Mouse (Mus musculus) kidney, adult 2 months (tissue): ENCODE measurements around the gene Asb5. TPM values are rescaled to one million over a fixed set of nuclear protein-coding genes. Genes with fewer than 3 reads are reported as not detected.

Source experiments
- DNase-seq: peaks from one replicate; pipeline ENCODE4 v3.0.0; 2021
- H3K27ac ChIP-seq: fragments of 200-500 bp; 2 replicates; pipeline ENCODE4 v1.5.1; 2012; ENCODE audit warnings: low read depth, low read length, control low read depth, inconsistent platforms; ENCODE audit not compliant: insufficient read depth
- H3K27me3 ChIP-seq: fragments of 200-500 bp; replicated peaks from 2 replicates; pipeline ENCODE4 v1.6.1; 2012; ENCODE audit warnings: mild to moderate bottlenecking, moderate library complexity, low read length, inconsistent platforms; ENCODE audit not compliant: control insufficient read depth, insufficient read depth
- H3K36me3 ChIP-seq: fragments of 200-500 bp; 2 replicates; pipeline ENCODE4 v1.6.1; 2012; ENCODE audit warnings: mild to moderate bottlenecking, moderate library complexity, low read length, inconsistent platforms; ENCODE audit not compliant: control insufficient read depth, insufficient read depth
- H3K4me1 ChIP-seq: fragments of 200-500 bp; 2 replicates; pipeline ENCODE4 v1.6.1; 2011; ENCODE audit warnings: low read length; ENCODE audit not compliant: control insufficient read depth, insufficient read depth
- H3K4me3 ChIP-seq: fragments of 200-500 bp; 2 replicates; pipeline ENCODE4 v1.5.1; 2011; ENCODE audit warnings: mild to moderate bottlenecking, low read depth, low read length, control low read depth; ENCODE audit not compliant: insufficient read depth
- CTCF ChIP-seq: fragments of 200-500 bp; conservative IDR thresholded peaks from 2 replicates; pipeline ENCODE4 v1.5.1; 2011; ENCODE audit warnings: low read depth, mild to moderate bottlenecking, control low read depth, low read length, moderate library complexity, mixed read lengths; ENCODE audit not compliant: insufficient read depth, insufficient read length
- POLR2A ChIP-seq: fragments of 200-500 bp; IDR thresholded peaks from one replicate; pipeline ENCODE4 v1.6.1; 2011; ENCODE audit warnings: low read depth, low read length, control low read depth
- WGBS: fragments of 180-500 bp; shearing (Covaris S2); methylation state at CpG from one replicate; pipeline ENCODE4 v1.1.7; 2018; 5-methylcytosine and 5-hydroxymethylcytosine counted together
- polyA plus RNA-seq: library from polyadenylated mRNA; depleted of rRNA; stranded (reverse); fragments of >200 nt; gene quantifications from 2 replicates; pipeline ENCODE4 v1.2.3, GENCODE M21; 2012

Asb5 gene
- polyA plus RNA-seq, 1 experiment, result 2.9 TPM

- no peaks in the 10 kb centered on the region for H3K27me3 ChIP-seq
- H3K4me3 ChIP-seq, result no peak overlapping the region
- no peak overlapping the region for H3K27ac ChIP-seq
- no peak for DNase-seq
- WGBS, result 58% methylated on average over 6 of the region's 6 CpGs
- no peaks in the 10 kb centered on the region for H3K36me3 ChIP-seq
- H3K4me1 ChIP-seq, result no peaks in the 10 kb centered on the region
- TF ChIP-seq CTCF, result no peak
- no peak for TF ChIP-seq POLR2A
Observed at GRCm38 (mm10) chr8:54548383-54548782, 19.0 kb downstream of the Asb5 start.

GRCm38 (mm10) chr8:54550026-54550574 lies 20.7 kb downstream of the Asb5 start:
- H3K27ac ChIP-seq, result no peak overlapping the region
- DNase-seq, result no peak
- no peaks in the 10 kb centered on the region for H3K36me3 ChIP-seq
- H3K4me1 ChIP-seq, result no peaks in the 10 kb centered on the region
- H3K27me3 ChIP-seq, result no peaks in the 10 kb centered on the region
- no peak for TF ChIP-seq POLR2A
- H3K4me3 ChIP-seq, result no peak overlapping the region
- 85% methylated on average over 12 of the region's 12 CpGs for WGBS

DNA sequence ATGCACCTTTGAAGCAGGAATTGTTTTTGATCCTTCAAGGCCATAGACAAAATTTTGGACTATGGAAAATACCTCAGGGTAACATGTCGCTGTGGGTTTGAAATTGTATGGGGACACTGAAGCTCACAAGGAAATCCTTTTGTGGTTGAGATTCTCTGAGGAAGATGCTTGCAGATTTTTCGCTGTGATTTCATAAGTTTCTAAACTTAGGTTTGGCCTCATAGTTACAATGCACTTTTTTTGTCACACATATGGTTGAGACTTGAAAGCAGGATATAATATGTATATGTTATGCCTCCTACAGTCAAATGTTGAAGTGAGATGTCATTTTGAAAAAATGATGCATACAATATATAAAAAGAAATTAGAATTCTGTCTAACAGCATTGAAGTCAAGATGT lies 25.5 kb downstream of the Asb5 start:
- no peak for DNase-seq
- TF ChIP-seq POLR2A (no peak), CTCF (no peak)
- H3K4me3 ChIP-seq, result no peak overlapping the region
- H3K27ac ChIP-seq, result no peak overlapping the region
- H3K36me3 ChIP-seq, result no peaks in the 10 kb centered on the region
- 88% methylated on average over 2 of the region's 2 CpGs for WGBS
- no peaks in the 10 kb centered on the region for H3K4me1 ChIP-seq
- no peaks in the 10 kb centered on the region for H3K27me3 ChIP-seq

- Histone ChIP-seq H3K4me1 (peaks cover 5% of the 10 kb centered on the region; the same call in 1 of the 2 replicates), H3K4me3 (no peak overlapping the region), H3K36me3 (no peaks in the 10 kb centered on the region), H3K27me3 (no peaks in the 10 kb centered on the region; the same call in 1 of the 2 replicates), H3K27ac (no peak overlapping the region; the same call in 1 of the 2 replicates)
- TF ChIP-seq CTCF (no peak), POLR2A (no peak)
- DNase-seq, result peak; percentile 19
- WGBS, result 16% methylated on average over 4 of the region's 4 CpGs
Observed at GRCm38 (mm10) chr8:54562137-54562536, 32.8 kb downstream of the Asb5 start.

- no peak overlapping the region for H3K27ac ChIP-seq
- no peak overlapping the region for H3K4me3 ChIP-seq
- 78% methylated on average over 1 of the region's 1 CpGs for WGBS
- no peaks in the 10 kb centered on the region for H3K36me3 ChIP-seq
- TF ChIP-seq POLR2A (no peak), CTCF (no peak)
- no peaks in the 10 kb centered on the region; the same call in 1 of the 2 replicates for H3K27me3 ChIP-seq
- no peak for DNase-seq
- peaks cover 5% of the 10 kb centered on the region; the same call in 1 of the 2 replicates for H3K4me1 ChIP-seq
Observed at GRCm38 (mm10) chr8:54565181-54565580, 35.8 kb downstream of the Asb5 start.

DNA sequence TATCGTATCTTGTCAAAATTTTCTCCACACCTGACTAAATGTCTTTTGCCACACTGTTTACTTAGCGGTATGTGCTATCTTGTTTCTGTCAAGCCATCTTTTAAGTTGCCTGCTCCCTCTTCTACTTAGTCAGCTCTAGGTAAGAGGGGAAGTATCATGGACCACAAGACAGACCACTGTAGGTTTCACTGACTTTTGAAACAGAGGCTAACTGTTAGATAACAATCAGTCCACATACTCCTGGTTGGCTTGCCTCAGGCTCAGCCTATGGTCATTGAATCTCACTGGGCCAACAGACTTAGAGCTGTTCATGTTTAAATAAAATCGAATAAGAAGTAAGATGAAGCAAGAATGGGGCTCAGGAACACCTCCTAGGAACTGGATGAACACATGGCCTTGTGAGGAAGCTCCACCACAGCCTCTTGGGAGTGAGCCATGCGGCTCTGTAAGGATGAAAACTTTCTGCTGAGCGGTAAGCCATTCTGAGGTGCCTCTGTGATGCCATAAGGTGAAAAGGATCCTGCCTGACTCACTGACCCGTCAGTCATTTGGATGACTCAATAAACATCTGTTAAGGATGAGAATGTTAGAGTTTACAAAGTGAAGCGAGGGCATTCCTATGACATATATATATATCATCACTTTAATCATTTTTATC lies 36.4 kb downstream of the Asb5 start:
- Histone ChIP-seq H3K27ac (no peak overlapping the region), H3K4me3 (no peak overlapping the region), H3K27me3 (no peaks in the 10 kb centered on the region; the same call in 1 of the 2 replicates), H3K4me1 (peaks cover 5% of the 10 kb centered on the region; the same call in 1 of the 2 replicates), H3K36me3 (no peaks in the 10 kb centered on the region)
- TF ChIP-seq CTCF (no peak), POLR2A (no peak)
- WGBS, result 94% methylated on average over 7 of the region's 7 CpGs
- DNase-seq, result no peak

DNA sequence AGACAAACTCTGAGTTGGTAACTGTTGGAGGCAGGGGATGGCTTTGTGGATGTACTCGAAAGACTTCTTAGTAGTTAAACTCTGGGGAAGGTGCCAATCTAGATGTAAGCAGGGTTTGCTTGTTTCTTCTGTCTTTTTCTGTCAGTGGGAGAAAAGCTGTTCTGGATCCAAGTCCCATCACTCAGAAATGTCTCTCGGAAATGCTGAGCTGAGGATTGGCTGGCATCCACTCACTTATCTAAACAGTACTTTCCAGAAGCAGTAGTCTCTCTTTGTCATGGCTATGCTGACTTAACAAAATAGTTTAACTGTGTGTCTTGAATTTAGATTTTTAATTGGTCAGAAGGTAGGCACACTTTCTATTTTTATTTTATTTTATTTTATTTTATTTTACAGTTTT lies 37.8 kb downstream of the Asb5 start:
- Histone ChIP-seq H3K4me1 (0 out of 2 replicates have a peak, but pooled peaks cover under 1% of the 10 kb centered on the region), H3K27me3 (no peaks in the 10 kb centered on the region; the same call in 1 of the 2 replicates), H3K36me3 (no peaks in the 10 kb centered on the region), H3K27ac (no peak overlapping the region), H3K4me3 (no peak overlapping the region)
- DNase-seq, result no peak
- TF ChIP-seq CTCF, result no peak
- TF ChIP-seq POLR2A, result no peak
- 68% methylated on average over 2 of the region's 2 CpGs for WGBS
